ENCODE assay signal across 18 mouse cellular contexts in genomic region chr6:37735962-37736297, GRCm38 (mm10).
DNase-seq lines count a peak whose midpoint lies in the region; ATAC-seq and TF ChIP-seq lines count a peak whose summit lies in the region.
"Had no signal": no experiment of that assay in that cellular context is flagged by ENCODE, and none has a peak within 500 bp of the region (broad histone marks: within the 10 kb centered on the region; RNA-seq: fewer than 3 reads in every experiment).

No protein-coding gene starts in this region.

- WGBS in heart, embryonic 11.5 days (ENCODE audit: insufficient replicate concordance), result 63% methylated on average over 4 of the region's 4 CpGs
- 44% methylated on average over 4 of the region's 4 CpGs for WGBS in heart, postnatal 0 days
- 83% methylated on average over 4 of the region's 4 CpGs for WGBS in liver, embryonic 11.5 days

- no peak overlapping the region for H3K4me3 ChIP-seq in heart, embryonic 11.5 days (ENCODE audit: low read depth, low read length)
- no peak overlapping the region for H3K4me3 ChIP-seq in heart, postnatal 0 days (ENCODE audit: low read depth, low read length)
- no peak overlapping the region for H3K4me3 ChIP-seq in liver, embryonic 11.5 days (ENCODE audit: low read depth, low read length)
- H3K4me3 ChIP-seq: embryonic facial prominence, embryonic 15.5 days; forebrain, embryonic 10.5 days; hindbrain, embryonic 13.5 days; intestine, embryonic 15.5 days; limb, embryonic 12.5 days; neural tube, embryonic 12.5 days; stomach, embryonic 15.5 days had no signal

- peak; percentile 21 to 54 for DNase-seq in heart, adult 18-20 months
- DNase-seq in lung, postnatal 36 days, result peak; percentile 26
- no peak for DNase-seq in lung, adult 18-20 months
- DNase-seq in heart, postnatal 0 days (ENCODE audit: low spot score), result peak; percentile 24
- peak; percentile 20 to 39 for DNase-seq in kidney, postnatal 4 days
- no peak for DNase-seq in liver, embryonic 11.5 days (ENCODE audit: low spot score)
- DNase-seq in frontal cortex, postnatal 14 days (ENCODE audit: low spot score in 2 of 2), result no peak
- DNase-seq: cerebellum, adult 9-11 months had no signal

- ATAC-seq in heart, embryonic 11.5 days (replicated peaks; ENCODE audit: insufficient number of reproducible peaks, low FRiP score, low TSS enrichment), result no peak
- peak; percentile 73 for ATAC-seq in heart, postnatal 0 days (ENCODE audit: insufficient read depth, low read depth)
- no peak for ATAC-seq in liver, embryonic 11.5 days (replicated peaks; ENCODE audit: low FRiP score)
- ATAC-seq: intestine, embryonic 15.5 days had no signal

- TF ChIP-seq CTCF in heart, postnatal 0 days (IDR thresholded peaks at IDR 0.05; ENCODE audit: low read depth), result no peak

- peaks cover 4% of the 10 kb centered on the region; the same call in 1 of the 2 replicates for H3K9me3 ChIP-seq in heart, embryonic 11.5 days (replicated peaks; ENCODE audit: control insufficient read depth, low read length)
- no peaks in the 10 kb centered on the region for H3K9me3 ChIP-seq in heart, postnatal 0 days (replicated peaks; ENCODE audit: control insufficient read depth, low read length)
- H3K9me3 ChIP-seq in liver, embryonic 11.5 days (ENCODE audit: control insufficient read depth, low read length), result no peaks in the 10 kb centered on the region
- H3K9me3 ChIP-seq: embryonic facial prominence, embryonic 15.5 days; intestine, embryonic 15.5 days; neural tube, embryonic 12.5 days; stomach, embryonic 15.5 days had no signal

- no peak overlapping the region for H3K9ac ChIP-seq in heart, embryonic 11.5 days (ENCODE audit: low read depth, low read length)
- H3K9ac ChIP-seq in heart, postnatal 0 days (replicated peaks; ENCODE audit: low read depth, low read length), result no peak overlapping the region
- H3K9ac ChIP-seq in liver, embryonic 11.5 days (ENCODE audit: low read depth, low read length), result no peak overlapping the region
- H3K9ac ChIP-seq: embryonic facial prominence, embryonic 15.5 days; hindbrain, embryonic 13.5 days; intestine, embryonic 15.5 days; limb, embryonic 12.5 days; liver, embryonic 14.5 days; neural tube, embryonic 12.5 days; stomach, embryonic 15.5 days had no signal

- no peak overlapping the region for H3K4me2 ChIP-seq in heart, embryonic 11.5 days
- H3K4me2 ChIP-seq in heart, postnatal 0 days (ENCODE audit: low read depth, low read length), result no peak overlapping the region
- no peak overlapping the region for H3K4me2 ChIP-seq in liver, embryonic 11.5 days
- H3K4me2 ChIP-seq: embryonic facial prominence, embryonic 15.5 days; hindbrain, embryonic 13.5 days; intestine, embryonic 15.5 days; limb, embryonic 12.5 days; midbrain, embryonic 11.5 days; neural tube, embryonic 12.5 days; stomach, embryonic 15.5 days had no signal

- H3K36me3 ChIP-seq in heart, embryonic 11.5 days (ENCODE audit: control insufficient read depth, insufficient read depth, low read length), result no peaks in the 10 kb centered on the region
- H3K36me3 ChIP-seq in heart, postnatal 0 days (replicated peaks; ENCODE audit: control insufficient read depth, insufficient read depth, low read length), result no peaks in the 10 kb centered on the region
- no peaks in the 10 kb centered on the region for H3K36me3 ChIP-seq in liver, embryonic 11.5 days (ENCODE audit: control insufficient read depth, insufficient read depth, low read length)
- H3K36me3 ChIP-seq: embryonic facial prominence, embryonic 15.5 days; forebrain, embryonic 10.5 days; hindbrain, embryonic 13.5 days; intestine, embryonic 15.5 days; limb, embryonic 12.5 days; neural tube, embryonic 12.5 days; stomach, embryonic 15.5 days had no signal

- H3K4me1 ChIP-seq in heart, embryonic 11.5 days (ENCODE audit: control insufficient read depth, insufficient read depth, low read length), result peaks cover 3% of the 10 kb centered on the region; the same call in 1 of the 2 replicates
- H3K4me1 ChIP-seq in heart, postnatal 0 days (ENCODE audit: control insufficient read depth, insufficient read depth), result no peaks in the 10 kb centered on the region
- no peaks in the 10 kb centered on the region; the same call in 1 of the 2 replicates for H3K4me1 ChIP-seq in liver, embryonic 11.5 days (replicated peaks; ENCODE audit: control insufficient read depth, insufficient read depth, low read length)
- H3K4me1 ChIP-seq: embryonic facial prominence, embryonic 15.5 days; intestine, embryonic 15.5 days; neural tube, embryonic 12.5 days had no signal

- H3K27ac ChIP-seq in heart, embryonic 11.5 days (ENCODE audit: low read depth, low read length), result no peak overlapping the region
- H3K27ac ChIP-seq in heart, postnatal 0 days (ENCODE audit: low read depth), result peak overlapping the region; percentile 76
- no peak overlapping the region for H3K27ac ChIP-seq in liver, embryonic 11.5 days (ENCODE audit: low read depth, low read length)
- H3K27ac ChIP-seq: embryonic facial prominence, embryonic 15.5 days; forebrain, embryonic 10.5 days; hindbrain, embryonic 13.5 days; intestine, embryonic 15.5 days; limb, embryonic 12.5 days; liver, embryonic 14.5 days; neural tube, embryonic 12.5 days; stomach, embryonic 15.5 days had no signal

- H3K27me3 ChIP-seq in heart, embryonic 11.5 days (ENCODE audit: control insufficient read depth, insufficient read depth, low read length), result no peaks in the 10 kb centered on the region
- H3K27me3 ChIP-seq in heart, postnatal 0 days (ENCODE audit: control insufficient read depth, insufficient read depth, low read length), result no peaks in the 10 kb centered on the region
- no peaks in the 10 kb centered on the region for H3K27me3 ChIP-seq in liver, embryonic 11.5 days (replicated peaks; ENCODE audit: control insufficient read depth, insufficient read depth, low read length)
- H3K27me3 ChIP-seq: embryonic facial prominence, embryonic 15.5 days; hindbrain, embryonic 13.5 days; intestine, embryonic 15.5 days; limb, embryonic 12.5 days; neural tube, embryonic 12.5 days; stomach, embryonic 15.5 days had no signal

- TF ChIP-seq EP300 in heart, postnatal 0 days (IDR thresholded peaks at IDR 0.05; ENCODE audit: low read depth), result no peak

Comparison
In these comparisons a context has a peak if more than half of its experiments do, and no peak if none do; other contexts are left out.
1. DNase-seq: peak in heart, adult 18-20 months (2 of 2), lung, postnatal 36 days (single experiment), heart, postnatal 0 days (single experiment) and kidney, postnatal 4 days (2 of 2); none in lung, adult 18-20 months (0 of 2), liver, embryonic 11.5 days (single experiment) and frontal cortex, postnatal 14 days (0 of 2).